Mouse (Mus musculus): ENCODE results near the gene Rnf114. TPM values are rescaled to one million over a fixed set of nuclear protein-coding genes. Genes with fewer than 3 reads are reported as not detected.

Gene Rnf114
- polyA plus RNA-seq, 1 experiment from 2014 or later: 99.2 TPM

- Histone ChIP-seq H3K4me3 (replicated peaks) (no peak overlapping the region), H3K27ac (no peak overlapping the region), H3K9me3 (no peaks in the 10 kb centered on the region), H3K27me3 (no peaks in the 10 kb centered on the region), H3K4me2 (no peak overlapping the region), H3K9ac (replicated peaks) (no peak overlapping the region), H3K36me3 (peaks cover 56% of the 10 kb centered on the region), H3K4me1 (replicated peaks) (peaks cover 30% of the 10 kb centered on the region)
- no peak for ATAC-seq (ENCODE audit: insufficient number of reproducible peaks, insufficient read depth, low FRiP score, low TSS enrichment, low read depth)
- WGBS: 93% methylated on average over 10 of the region's 10 CpGs
Observed at GRCm38 (mm10) chr2:167506546-167507260, 14.3 kb downstream of the Rnf114 start.

- no peaks in the 10 kb centered on the region for H3K9me3 ChIP-seq
- H3K4me3 ChIP-seq (replicated peaks): no peak overlapping the region
- H3K4me1 ChIP-seq (replicated peaks): peaks cover 30% of the 10 kb centered on the region
- H3K4me2 ChIP-seq: no peak overlapping the region
- peaks cover 67% of the 10 kb centered on the region for H3K36me3 ChIP-seq
- H3K9ac ChIP-seq (replicated peaks): no peak overlapping the region
- no peak for ATAC-seq (ENCODE audit: insufficient number of reproducible peaks, insufficient read depth, low FRiP score, low TSS enrichment, low read depth)
- 89% methylated on average over 3 of the region's 3 CpGs for WGBS
- no peaks in the 10 kb centered on the region for H3K27me3 ChIP-seq
- H3K27ac ChIP-seq: no peak overlapping the region
Observed at GRCm38 (mm10) chr2:167507719-167508385, 15.4 kb downstream of the Rnf114 start.

GRCm38 (mm10) chr2:167508569-167508968 lies 16.1 kb downstream of the Rnf114 start:
- Histone ChIP-seq H3K4me2 (no peak overlapping the region), H3K4me3 (replicated peaks) (no peak overlapping the region), H3K27me3 (no peaks in the 10 kb centered on the region), H3K27ac (no peak overlapping the region), H3K4me1 (replicated peaks) (peaks cover 30% of the 10 kb centered on the region), H3K9ac (replicated peaks) (no peak overlapping the region), H3K36me3 (peaks cover 75% of the 10 kb centered on the region), H3K9me3 (no peaks in the 10 kb centered on the region)
- 94% methylated on average over 4 of the region's 4 CpGs for WGBS
- no peak for ATAC-seq (ENCODE audit: insufficient number of reproducible peaks, insufficient read depth, low FRiP score, low TSS enrichment, low read depth)

GRCm38 (mm10) chr2:167510485-167510884 lies 18.0 kb downstream of the Rnf114 start:
- no peak overlapping the region for H3K4me2 ChIP-seq
- 95% methylated on average over 3 of the region's 3 CpGs for WGBS
- H3K27ac ChIP-seq: no peak overlapping the region
- H3K4me1 ChIP-seq (replicated peaks): peaks cover 15% of the 10 kb centered on the region
- H3K27me3 ChIP-seq: no peaks in the 10 kb centered on the region
- 0 out of 2 replicates have a peak overlapping the region, but pooled peaks have one; percentile 8 for H3K9ac ChIP-seq (replicated peaks)
- peaks cover 94% of the 10 kb centered on the region for H3K36me3 ChIP-seq
- H3K4me3 ChIP-seq (replicated peaks): no peak overlapping the region
- no peak for ATAC-seq (ENCODE audit: insufficient number of reproducible peaks, insufficient read depth, low FRiP score, low TSS enrichment, low read depth)
- no peaks in the 10 kb centered on the region for H3K9me3 ChIP-seq

GRCm38 (mm10) chr2:167512365-167512764 lies 19.9 kb downstream of the Rnf114 start:
- H3K27ac ChIP-seq: no peak overlapping the region
- no peak overlapping the region for H3K9ac ChIP-seq (replicated peaks)
- no peak for ATAC-seq (ENCODE audit: insufficient number of reproducible peaks, insufficient read depth, low FRiP score, low TSS enrichment, low read depth)
- no peak overlapping the region for H3K4me2 ChIP-seq
- 94% methylated on average over 9 of the region's 9 CpGs for WGBS
- peaks cover 99% of the 10 kb centered on the region for H3K36me3 ChIP-seq
- no peak overlapping the region for H3K4me3 ChIP-seq (replicated peaks)
- no peaks in the 10 kb centered on the region for H3K4me1 ChIP-seq (replicated peaks)
- no peaks in the 10 kb centered on the region for H3K27me3 ChIP-seq
- no peaks in the 10 kb centered on the region for H3K9me3 ChIP-seq

- no peak overlapping the region for H3K4me2 ChIP-seq
- WGBS: 95% methylated on average over 5 of the region's 5 CpGs
- no peak overlapping the region for H3K27ac ChIP-seq
- no peak for ATAC-seq (ENCODE audit: insufficient number of reproducible peaks, insufficient read depth, low FRiP score, low TSS enrichment, low read depth)
- H3K9ac ChIP-seq (replicated peaks): no peak overlapping the region
- no peaks in the 10 kb centered on the region for H3K4me1 ChIP-seq (replicated peaks)
- H3K9me3 ChIP-seq: no peaks in the 10 kb centered on the region
- peaks cover 99% of the 10 kb centered on the region for H3K36me3 ChIP-seq
- H3K27me3 ChIP-seq: no peaks in the 10 kb centered on the region
- no peak overlapping the region for H3K4me3 ChIP-seq (replicated peaks)
Observed at GRCm38 (mm10) chr2:167512970-167513369, 20.5 kb downstream of the Rnf114 start.

- Histone ChIP-seq H3K27ac (no peak overlapping the region), H3K4me2 (no peak overlapping the region), H3K4me1 (replicated peaks) (no peaks in the 10 kb centered on the region), H3K9ac (replicated peaks) (no peak overlapping the region), H3K4me3 (replicated peaks) (no peak overlapping the region), H3K27me3 (no peaks in the 10 kb centered on the region), H3K36me3 (peaks cover 96% of the 10 kb centered on the region), H3K9me3 (no peaks in the 10 kb centered on the region)
- ATAC-seq (ENCODE audit: insufficient number of reproducible peaks, insufficient read depth, low FRiP score, low TSS enrichment, low read depth): no peak
- WGBS: 93% methylated on average over 4 of the region's 4 CpGs
Observed at GRCm38 (mm10) chr2:167514641-167515040, 22.2 kb downstream of the Rnf114 start.

- Histone ChIP-seq H3K9ac (replicated peaks) (no peak overlapping the region), H3K27me3 (no peaks in the 10 kb centered on the region), H3K9me3 (no peaks in the 10 kb centered on the region), H3K27ac (no peak overlapping the region), H3K36me3 (peaks cover 94% of the 10 kb centered on the region), H3K4me3 (replicated peaks) (no peak overlapping the region), H3K4me2 (no peak overlapping the region), H3K4me1 (replicated peaks) (no peaks in the 10 kb centered on the region)
- 90% methylated on average over 5 of the region's 5 CpGs for WGBS
- no peak for ATAC-seq (ENCODE audit: insufficient number of reproducible peaks, insufficient read depth, low FRiP score, low TSS enrichment, low read depth)
Observed at GRCm38 (mm10) chr2:167515688-167516087, 23.2 kb downstream of the Rnf114 start.

- H3K4me1 ChIP-seq (replicated peaks): no peaks in the 10 kb centered on the region
- no peak overlapping the region for H3K4me3 ChIP-seq (replicated peaks)
- H3K36me3 ChIP-seq: peaks cover 53% of the 10 kb centered on the region
- H3K27ac ChIP-seq: no peak overlapping the region
- WGBS: 72% methylated on average over 5 of the region's 5 CpGs
- H3K9me3 ChIP-seq: no peaks in the 10 kb centered on the region
- H3K9ac ChIP-seq (replicated peaks): no peak overlapping the region
- H3K4me2 ChIP-seq: no peak overlapping the region
- no peak for ATAC-seq (ENCODE audit: insufficient number of reproducible peaks, insufficient read depth, low FRiP score, low TSS enrichment, low read depth)
- no peaks in the 10 kb centered on the region for H3K27me3 ChIP-seq
Observed at GRCm38 (mm10) chr2:167519606-167520252, 27.3 kb downstream of the Rnf114 start.

- no peaks in the 10 kb centered on the region for H3K36me3 ChIP-seq
- H3K27ac ChIP-seq: no peak overlapping the region
- H3K4me2 ChIP-seq: no peak overlapping the region
- H3K27me3 ChIP-seq: no peaks in the 10 kb centered on the region
- no peak for ATAC-seq (ENCODE audit: insufficient number of reproducible peaks, insufficient read depth, low FRiP score, low TSS enrichment, low read depth)
- no peak overlapping the region for H3K4me3 ChIP-seq (replicated peaks)
- H3K9ac ChIP-seq (replicated peaks): no peak overlapping the region
- 0 out of 2 replicates have a peak, but pooled peaks cover 4% of the 10 kb centered on the region for H3K4me1 ChIP-seq (replicated peaks)
- H3K9me3 ChIP-seq: no peaks in the 10 kb centered on the region
- 13% methylated on average over 5 of the region's 5 CpGs for WGBS
Observed at GRCm38 (mm10) chr2:167528278-167528677, 35.8 kb downstream of the Rnf114 start.

GRCm38 (mm10) chr2:167529935-167530513 lies 37.6 kb downstream of the Rnf114 start:
- Histone ChIP-seq H3K4me2 (no peak overlapping the region), H3K4me3 (replicated peaks) (no peak overlapping the region), H3K9me3 (no peaks in the 10 kb centered on the region), H3K9ac (replicated peaks) (no peak overlapping the region), H3K36me3 (no peaks in the 10 kb centered on the region), H3K27me3 (peaks cover 7% of the 10 kb centered on the region), H3K27ac (no peak overlapping the region), H3K4me1 (replicated peaks) (0 out of 2 replicates have a peak, but pooled peaks cover 4% of the 10 kb centered on the region)
- no peak for ATAC-seq (ENCODE audit: insufficient number of reproducible peaks, insufficient read depth, low FRiP score, low TSS enrichment, low read depth)
- 47% methylated on average over 5 of the region's 5 CpGs for WGBS
